Mouse (Mus musculus) myocyte (in vitro differentiated cells): ENCODE results near the gene Ddah2.

Experiments used
- E2F4 ChIP-seq: IDR thresholded peaks from one replicate; pipeline ENCODE4 v1.6.1; 2011; ENCODE audit warnings: mild to moderate bottlenecking, control low read depth, moderate library complexity; ENCODE audit not compliant: insufficient read depth
- MAX ChIP-seq: IDR thresholded peaks from one replicate; pipeline ENCODE4 v1.6.1; 2011; ENCODE audit warnings: low read depth, mild to moderate bottlenecking, control low read depth
- MYOG ChIP-seq, 3 experiments: IDR thresholded peaks; one replicate each; pipeline ENCODE4 v1.6.1; 2011; ENCODE audit warnings: control low read depth in 2 of 3, low read depth in 2 of 3, mild to moderate bottlenecking in 2 of 3; ENCODE audit not compliant: insufficient read length in 2 of 3, control insufficient read depth in 1 of 3, insufficient read depth in 1 of 3
- POLR2A ChIP-seq: IDR thresholded peaks from one replicate; pipeline ENCODE4 v1.6.1; 2011; ENCODE audit warnings: low read depth, mild to moderate bottlenecking, control low read depth, moderate library complexity; ENCODE audit not compliant: insufficient read length

- no peak for TF ChIP-seq MAX
- TF ChIP-seq MYOG (IDR thresholded peaks at IDR 0.05; ENCODE audit: control insufficient read depth in 1 of 3, insufficient read depth in 1 of 3, insufficient read length in 2 of 3, low read depth in 2 of 3): no peak
- TF ChIP-seq POLR2A: no peak
- no peak for TF ChIP-seq E2F4
Measured at GRCm38 (mm10) chr17:35023221-35023620, 35.6 kb upstream of the Ddah2 start.
